In genomic region chr2:126495832-126496695, GRCm38 (mm10) we compare ENCODE assay signal across 15 mouse cellular contexts. TPM values are rescaled to one million over a fixed set of nuclear protein-coding genes. Genes with fewer than 3 reads are reported as not detected.
A peak's percentile ranks its signal among the peaks of the same experiment; 100 is the strongest.
DNase-seq lines count a peak whose midpoint lies in the region; ATAC-seq and TF ChIP-seq lines count a peak whose summit lies in the region.
"Had no signal": no experiment of that assay in that cellular context is flagged by ENCODE, and none has a peak within 500 bp of the region (broad histone marks: within the 10 kb centered on the region; RNA-seq: fewer than 3 reads in every experiment).

No protein-coding gene starts in this region.

- H3K27ac ChIP-seq in forebrain, embryonic 11.5 days (ENCODE audit: low read depth, low read length): no peak overlapping the region; the same call in 1 of the 2 replicates
- no peak overlapping the region for H3K27ac ChIP-seq in forebrain, postnatal 0 days (ENCODE audit: low read depth, low read length)
- H3K27ac ChIP-seq in thymus, adult 2 months (ENCODE audit: control insufficient read depth, insufficient read depth, low read length): peak overlapping the region; percentile 37; the same call in 1 of the 2 replicates
- H3K27ac ChIP-seq: midbrain, embryonic 13.5 days; stomach, postnatal 0 days had no signal

- no peak for TF ChIP-seq POLR2A in thymus, adult 2 months (IDR thresholded peaks at IDR 0.05; ENCODE audit: control insufficient read depth, extremely low read depth, insufficient read depth, low read length, poor library complexity)

- H3K27me3 ChIP-seq in forebrain, embryonic 11.5 days (ENCODE audit: control insufficient read depth, insufficient read depth, low read length): no peaks in the 10 kb centered on the region
- no peaks in the 10 kb centered on the region for H3K27me3 ChIP-seq in forebrain, postnatal 0 days (ENCODE audit: insufficient read depth, low read length)
- H3K27me3 ChIP-seq in thymus, adult 2 months (ENCODE audit: control insufficient read depth, insufficient read depth, low read length): no peaks in the 10 kb centered on the region
- H3K27me3 ChIP-seq: midbrain, embryonic 13.5 days had no signal

- intact Hi-C loops in left cerebral cortex, postnatal 14 days (cut with DNase I): no loop called here

- no peaks in the 10 kb centered on the region for H3K9me3 ChIP-seq in forebrain, embryonic 11.5 days (ENCODE audit: control insufficient read depth, low read length)
- no peaks in the 10 kb centered on the region for H3K9me3 ChIP-seq in forebrain, postnatal 0 days (ENCODE audit: low read length)
- H3K9me3 ChIP-seq: midbrain, embryonic 13.5 days had no signal

- 92% methylated on average over 14 of the region's 14 CpGs for WGBS in forebrain, embryonic 11.5 days
- WGBS in forebrain, postnatal 0 days: 88% methylated on average over 14 of the region's 14 CpGs
- 46% methylated on average over 14 of the region's 14 CpGs for WGBS in thymus, adult 2 months

- ATAC-seq in forebrain, embryonic 11.5 days (replicated peaks; ENCODE audit: low FRiP score): 0 out of 2 replicates have a peak, but pooled peaks have one; percentile 39
- ATAC-seq in forebrain, postnatal 0 days: no peak
- peak; percentile 14 to 34; a peak in 1 of 4 replicates for ATAC-seq in hematopoietic stem cell, adult 5-6 weeks (replicated peaks in 1 of 2; ENCODE audit: insufficient read depth in 1 of 2, low FRiP score in 2 of 2, low TSS enrichment in 1 of 2, low read depth in 1 of 2, poor library complexity in 2 of 2, severe bottlenecking in 2 of 2)
- ATAC-seq: midbrain, embryonic 13.5 days had no signal

- no peaks in the 10 kb centered on the region for H3K4me1 ChIP-seq in forebrain, embryonic 11.5 days (replicated peaks; ENCODE audit: control insufficient read depth, insufficient read depth, low read length)
- no peaks in the 10 kb centered on the region for H3K4me1 ChIP-seq in forebrain, postnatal 0 days (ENCODE audit: insufficient read depth)
- H3K4me1 ChIP-seq in thymus, adult 2 months (replicated peaks; ENCODE audit: control insufficient read depth, insufficient read depth, low read length): peaks cover 41% of the 10 kb centered on the region

- TF ChIP-seq CTCF in forebrain, postnatal 0 days (IDR thresholded peaks at IDR 0.05; ENCODE audit: low read depth): no peak
- no peak for TF ChIP-seq CTCF in thymus, adult 2 months (IDR thresholded peaks at IDR 0.05; ENCODE audit: borderline replicate concordance, control insufficient read depth, extremely low read depth, insufficient read depth, low read length, poor library complexity)

- H3K9ac ChIP-seq in forebrain, embryonic 11.5 days (ENCODE audit: low read length): no peak overlapping the region
- H3K9ac ChIP-seq in forebrain, postnatal 0 days: no peak overlapping the region
- H3K9ac ChIP-seq: midbrain, embryonic 13.5 days had no signal

- no peak for DNase-seq in forebrain, embryonic 11.5 days (ENCODE audit: low spot score)
- no peak for DNase-seq in forebrain, postnatal 0 days
- DNase-seq in CD4-positive helper T cell, adult 2 months (ENCODE audit: low read depth, low spot score): peak; percentile 80
- DNase-seq in thymus, adult 2 months: peak; percentile 54
- no peak for DNase-seq in kidney, adult 11 months
- no peak for DNase-seq in left cerebral cortex, postnatal 14 days (ENCODE audit: low spot score in 2 of 2)
- no peak for DNase-seq in embryo, embryonic 9.5 days (ENCODE audit: extremely low spot score)
- DNase-seq: B cell, adult 2 months; gastrocnemius, postnatal 36 days; kidney, postnatal 10 days; liver had no signal

- H3K36me3 ChIP-seq in forebrain, embryonic 11.5 days (ENCODE audit: control insufficient read depth, insufficient read depth, low read length): no peaks in the 10 kb centered on the region
- H3K36me3 ChIP-seq in forebrain, postnatal 0 days (ENCODE audit: insufficient read depth): no peaks in the 10 kb centered on the region
- no peaks in the 10 kb centered on the region for H3K36me3 ChIP-seq in thymus, adult 2 months (ENCODE audit: control insufficient read depth, insufficient read depth, low read length)
- H3K36me3 ChIP-seq: midbrain, embryonic 13.5 days had no signal

- no peak overlapping the region for H3K4me3 ChIP-seq in forebrain, embryonic 11.5 days (ENCODE audit: low read depth, low read length)
- H3K4me3 ChIP-seq in forebrain, postnatal 0 days (ENCODE audit: low read depth, low read length): no peak overlapping the region
- peak overlapping the region; percentile 34 for H3K4me3 ChIP-seq in thymus, adult 2 months (ENCODE audit: control insufficient read depth, insufficient read depth, low read length)
- H3K4me3 ChIP-seq: erythroblast, embryonic 14.5 days; midbrain, embryonic 13.5 days had no signal

- H3K4me2 ChIP-seq in forebrain, embryonic 11.5 days (ENCODE audit: low read depth, low read length, severe bottlenecking): no peak overlapping the region
- no peak overlapping the region for H3K4me2 ChIP-seq in forebrain, postnatal 0 days (ENCODE audit: low read depth)
- H3K4me2 ChIP-seq: midbrain, embryonic 13.5 days had no signal

RNA-seq across cellular contexts. Expression of gene Atp8b4, which starts 4.4 kb away (rescaled TPM):
- polyA plus RNA-seq in forebrain, embryonic 11.5 days (2014; fragmentation: Nextera tagmentation; extraction: Ambion mirVana): 0.44 and 0.49 TPM in 2 replicates
- total RNA-seq in forebrain, postnatal 0 days (2014; rRNA removed): 0.08 TPM in 1 of 2 replicates, not detected in the other
- polyA plus RNA-seq in forebrain, postnatal 0 days (2015; fragmentation: Nextera tagmentation; extraction: Ambion mirVana): 0.03 and 0.11 TPM in 2 replicates
- 31.5 and 55.8 TPM in 2 replicates for total RNA-seq in hematopoietic stem cell, adult 5-6 weeks (2017)
- 4.3 and 4.7 TPM in 2 replicates for polyA plus RNA-seq in thymus, adult 2 months (2012; rRNA removed)
- under 1 TPM in 1 of 2 experiments, not detected in 1; 0.09 TPM for total RNA-seq in left cerebral cortex, postnatal 14 days (2021)
- polyA plus RNA-seq: erythroblast, embryonic 14.5 days; midbrain, embryonic 13.5 days had no signal

RNA-seq across cellular contexts. Expression of gene Slc27a2, which starts 56.1 kb away (rescaled TPM):
- polyA plus RNA-seq in forebrain, embryonic 11.5 days (2014; fragmentation: Nextera tagmentation; extraction: Ambion mirVana): 4.5 and 4.8 TPM in 2 replicates
- 4.4 and 6.9 TPM in 2 replicates for total RNA-seq in forebrain, postnatal 0 days (2014; rRNA removed)
- 3.6 and 5.9 TPM in 2 replicates for polyA plus RNA-seq in forebrain, postnatal 0 days (2015; fragmentation: Nextera tagmentation; extraction: Ambion mirVana)
- total RNA-seq in hematopoietic stem cell, adult 5-6 weeks (2017): 3.4 and 5.8 TPM in 2 replicates
- polyA plus RNA-seq in thymus, adult 2 months (2012; rRNA removed): 2.4 and 5.2 TPM in 2 replicates
- total RNA-seq in left cerebral cortex, postnatal 14 days (2021): 1 to 10 TPM; 3.5 to 4.2 TPM
- total RNA-seq: gastrocnemius, postnatal 36 days had no signal
- polyA plus RNA-seq: erythroblast, embryonic 14.5 days had no signal

Comparison
In these comparisons a context has a peak if more than half of its experiments do, and no peak if none do; other contexts are left out.
1. DNase-seq: peak in CD4-positive helper T cell, adult 2 months (single experiment) and thymus, adult 2 months (single experiment); none in forebrain, embryonic 11.5 days (single experiment), forebrain, postnatal 0 days (single experiment), kidney, adult 11 months (single experiment), left cerebral cortex, postnatal 14 days (0 of 2) and embryo, embryonic 9.5 days (single experiment).
2. RNA of gene Atp8b4, which starts 4.4 kb away (total RNA-seq): 31.5 to 55.8 TPM in hematopoietic stem cell, adult 5-6 weeks; 0.09 TPM in left cerebral cortex, postnatal 14 days and 0.08 TPM in forebrain, postnatal 0 days; every median in the first group is over 10 times any median in the second.